Mouse (Mus musculus) 3134 (cell line): ENCODE measurements around the gene Slc22a15.

Source experiments
- DNase-seq: peaks from one replicate; pipeline ENCODE4 v3.0.0-alpha.2; 2011; ENCODE audit warnings: low spot score; ENCODE audit not compliant: insufficient read length; ENCODE audit errors: extremely low read depth

Slc22a15 gene

GRCm38 (mm10) chr3:101917665-101918064 is 6.6 kb downstream of the Slc22a15 start:
- no peak for DNase-seq

- DNase-seq, result no peak
Observed at GRCm38 (mm10) chr3:101916525-101916924, 7.7 kb downstream of the Slc22a15 start.

GRCm38 (mm10) chr3:101915048-101915801 is 9.0 kb downstream of the Slc22a15 start:
- no peak for DNase-seq

GRCm38 (mm10) chr3:101914266-101914665 is 10.0 kb downstream of the Slc22a15 start:
- no peak for DNase-seq

GRCm38 (mm10) chr3:101912041-101912440 is 12.2 kb downstream of the Slc22a15 start:
- DNase-seq, result no peak

GRCm38 (mm10) chr3:101907049-101907448 is 17.2 kb downstream of the Slc22a15 start:
- DNase-seq, result no peak

- DNase-seq, result no peak
Observed at GRCm38 (mm10) chr3:101904776-101905175, 19.5 kb downstream of the Slc22a15 start.

GRCm38 (mm10) chr3:101903091-101903490 is 21.2 kb downstream of the Slc22a15 start:
- no peak for DNase-seq

GRCm38 (mm10) chr3:101902344-101902743 is 21.9 kb downstream of the Slc22a15 start:
- DNase-seq, result no peak

- DNase-seq, result no peak
Observed at GRCm38 (mm10) chr3:101897377-101897974, 26.8 kb downstream of the Slc22a15 start.

- DNase-seq, result peak; percentile 24
Observed at GRCm38 (mm10) chr3:101896893-101897292, 27.4 kb downstream of the Slc22a15 start.

GRCm38 (mm10) chr3:101895376-101895910 is 28.8 kb downstream of the Slc22a15 start:
- no peak for DNase-seq

GRCm38 (mm10) chr3:101885591-101885990 is 38.7 kb downstream of the Slc22a15 start:
- DNase-seq, result no peak

GRCm38 (mm10) chr3:101885041-101885440 is 39.2 kb downstream of the Slc22a15 start:
- DNase-seq, result no peak

GRCm38 (mm10) chr3:101883902-101884301 is 40.4 kb downstream of the Slc22a15 start:
- no peak for DNase-seq

GRCm38 (mm10) chr3:101881721-101882120 is 42.5 kb downstream of the Slc22a15 start:
- no peak for DNase-seq

- no peak for DNase-seq
Observed at GRCm38 (mm10) chr3:101880818-101881217, 43.4 kb downstream of the Slc22a15 start.

GRCm38 (mm10) chr3:101878136-101878535 is 46.1 kb downstream of the Slc22a15 start:
- DNase-seq, result no peak

- DNase-seq, result no peak
Observed at GRCm38 (mm10) chr3:101876459-101877285, 47.6 kb downstream of the Slc22a15 start.

GRCm38 (mm10) chr3:101875258-101875920 is 48.9 kb downstream of the Slc22a15 start:
- no peak for DNase-seq
